Mouse (Mus musculus): ENCODE measurements around the gene Gmeb2. TPM values are rescaled to one million over a fixed set of nuclear protein-coding genes. Genes with fewer than 3 reads are reported as not detected.
"Not testable (repeated sequence)": the region's sequence is repeated elsewhere in the genome, so short reads cannot be mapped to it uniquely, and the experiment has no call there.

Gene Gmeb2
- polyA plus RNA-seq (2011; ENCODE audit: insufficient read depth, insufficient read length, low replicate concordance, missing spikeins) = 18.5 and 28.7 TPM in 2 replicates

- Histone ChIP-seq H3K4me3 (replicated peaks; ENCODE audit: control insufficient read depth, low read depth, low read length) (peak within 1 kb of the TSS; percentile 92), H3K27ac (ENCODE audit: control insufficient read depth, insufficient read depth, low read depth, low read length, poor library complexity) (peak within 1 kb of the TSS; percentile 98)
- WGBS = 6% methylated on average over 37 of the region's 38 CpGs
- not testable (repeated sequence) for H3K4me1 ChIP-seq (ENCODE audit: control insufficient read depth, insufficient read depth, low read length)
- peak; percentile 25; the same call in 1 of the 2 replicates for TF ChIP-seq CTCF (IDR thresholded peaks at IDR 0.05; ENCODE audit: control insufficient read depth, insufficient read depth, low read length)
Measured at GRCm38 (mm10) chr2:181287958-181288350, at the start of gene Gmeb2. Gene Gmeb2, minus strand, starts transcription at chr2:181288035.

GRCm38 (mm10) chr2:181334023-181334422 lies 46.2 kb upstream of the Gmeb2 start:
- WGBS = 52% methylated on average over 3 of the region's 3 CpGs
- H3K4me1 ChIP-seq (ENCODE audit: control insufficient read depth, insufficient read depth, low read length) = no peaks in the 10 kb centered on the region
- no peak overlapping the region for H3K4me3 ChIP-seq (replicated peaks; ENCODE audit: control insufficient read depth, low read depth, low read length)
- TF ChIP-seq CTCF (IDR thresholded peaks at IDR 0.05; ENCODE audit: control insufficient read depth, insufficient read depth, low read length) (peak; percentile 27; the same call in 1 of the 2 replicates), POLR2A (IDR thresholded peaks at IDR 0.05; ENCODE audit: borderline replicate concordance, control insufficient read depth, low read depth, low read length) (no peak)
- H3K27ac ChIP-seq (ENCODE audit: control insufficient read depth, insufficient read depth, low read depth, low read length, poor library complexity) = no peak overlapping the region

GRCm38 (mm10) chr2:181332542-181332941 lies 44.7 kb upstream of the Gmeb2 start:
- Histone ChIP-seq H3K4me1 (ENCODE audit: control insufficient read depth, insufficient read depth, low read length) (no peaks in the 10 kb centered on the region), H3K27ac (ENCODE audit: control insufficient read depth, insufficient read depth, low read depth, low read length, poor library complexity) (no peak overlapping the region), H3K4me3 (replicated peaks; ENCODE audit: control insufficient read depth, low read depth, low read length) (no peak overlapping the region)
- no peak for TF ChIP-seq CTCF (IDR thresholded peaks at IDR 0.05; ENCODE audit: control insufficient read depth, insufficient read depth, low read length)
- TF ChIP-seq POLR2A (IDR thresholded peaks at IDR 0.05; ENCODE audit: borderline replicate concordance, control insufficient read depth, low read depth, low read length) = no peak

- no peak for TF ChIP-seq CTCF (IDR thresholded peaks at IDR 0.05; ENCODE audit: control insufficient read depth, insufficient read depth, low read length)
- TF ChIP-seq POLR2A (IDR thresholded peaks at IDR 0.05; ENCODE audit: borderline replicate concordance, control insufficient read depth, low read depth, low read length) = no peak
- Histone ChIP-seq H3K4me1 (ENCODE audit: control insufficient read depth, insufficient read depth, low read length) (no peaks in the 10 kb centered on the region), H3K4me3 (replicated peaks; ENCODE audit: control insufficient read depth, low read depth, low read length) (no peak overlapping the region), H3K27ac (ENCODE audit: control insufficient read depth, insufficient read depth, low read depth, low read length, poor library complexity) (no peak overlapping the region)
- WGBS = 88% methylated on average over 2 of the region's 2 CpGs
Measured at GRCm38 (mm10) chr2:181326098-181326497, 38.3 kb upstream of the Gmeb2 start.

- H3K27ac ChIP-seq (ENCODE audit: control insufficient read depth, insufficient read depth, low read depth, low read length, poor library complexity) = no peak overlapping the region
- TF ChIP-seq POLR2A (IDR thresholded peaks at IDR 0.05; ENCODE audit: borderline replicate concordance, control insufficient read depth, low read depth, low read length) = no peak
- TF ChIP-seq CTCF (IDR thresholded peaks at IDR 0.05; ENCODE audit: control insufficient read depth, insufficient read depth, low read length) = no peak
- H3K4me3 ChIP-seq (replicated peaks; ENCODE audit: control insufficient read depth, low read depth, low read length) = no peak overlapping the region
- 88% methylated on average over 5 of the region's 5 CpGs for WGBS
- no peaks in the 10 kb centered on the region; the same call in 1 of the 2 replicates for H3K4me1 ChIP-seq (ENCODE audit: control insufficient read depth, insufficient read depth, low read length)
Measured at GRCm38 (mm10) chr2:181322136-181322535, 34.3 kb upstream of the Gmeb2 start.

GRCm38 (mm10) chr2:181320103-181320499 lies 32.3 kb upstream of the Gmeb2 start:
- no peaks in the 10 kb centered on the region; the same call in 1 of the 2 replicates for H3K4me1 ChIP-seq (ENCODE audit: control insufficient read depth, insufficient read depth, low read length)
- TF ChIP-seq CTCF (IDR thresholded peaks at IDR 0.05; ENCODE audit: control insufficient read depth, insufficient read depth, low read length) (no peak), POLR2A (IDR thresholded peaks at IDR 0.05; ENCODE audit: borderline replicate concordance, control insufficient read depth, low read depth, low read length) (no peak)
- peak overlapping the region; percentile 90 for H3K4me3 ChIP-seq (replicated peaks; ENCODE audit: control insufficient read depth, low read depth, low read length)
- 10% methylated on average over 7 of the region's 7 CpGs for WGBS
- no peak overlapping the region for H3K27ac ChIP-seq (ENCODE audit: control insufficient read depth, insufficient read depth, low read depth, low read length, poor library complexity)

GRCm38 (mm10) chr2:181319248-181320102 lies 31.6 kb upstream of the Gmeb2 start, which contains the start of gene Rtel1:
Gene Rtel1, plus strand, starts transcription at chr2:181319739.
- WGBS = 4% methylated on average over 40 of the region's 40 CpGs
- TF ChIP-seq POLR2A (IDR thresholded peaks at IDR 0.05; ENCODE audit: borderline replicate concordance, control insufficient read depth, low read depth, low read length) (peak; percentile 43; the same call in 1 of the 2 replicates), CTCF (IDR thresholded peaks at IDR 0.05; ENCODE audit: control insufficient read depth, insufficient read depth, low read length) (no peak)
- H3K4me3 ChIP-seq (replicated peaks; ENCODE audit: control insufficient read depth, low read depth, low read length) = peak within 1 kb of the TSS; percentile 90
- no peaks in the 10 kb centered on the region; the same call in 1 of the 2 replicates for H3K4me1 ChIP-seq (ENCODE audit: control insufficient read depth, insufficient read depth, low read length)
- H3K27ac ChIP-seq (ENCODE audit: control insufficient read depth, insufficient read depth, low read depth, low read length, poor library complexity) = peak within 1 kb of the TSS; percentile 83

GRCm38 (mm10) chr2:181314080-181314810 lies 26.4 kb upstream of the Gmeb2 start, which contains the start of gene Stmn3:
Gene Stmn3, minus strand, starts transcription at chr2:181314500.
- WGBS = 12% methylated on average over 19 of the region's 23 CpGs
- Histone ChIP-seq H3K4me1 (ENCODE audit: control insufficient read depth, insufficient read depth, low read length) (no peaks in the 10 kb centered on the region), H3K4me3 (replicated peaks; ENCODE audit: control insufficient read depth, low read depth, low read length) (no peak within 1 kb of the TSS), H3K27ac (ENCODE audit: control insufficient read depth, insufficient read depth, low read depth, low read length, poor library complexity) (no peak within 1 kb of the TSS)
- TF ChIP-seq POLR2A (IDR thresholded peaks at IDR 0.05; ENCODE audit: borderline replicate concordance, control insufficient read depth, low read depth, low read length) (no peak), CTCF (IDR thresholded peaks at IDR 0.05; ENCODE audit: control insufficient read depth, insufficient read depth, low read length) (no peak)
